Mouse (Mus musculus): ENCODE data around the gene Ackr3.

DNA sequence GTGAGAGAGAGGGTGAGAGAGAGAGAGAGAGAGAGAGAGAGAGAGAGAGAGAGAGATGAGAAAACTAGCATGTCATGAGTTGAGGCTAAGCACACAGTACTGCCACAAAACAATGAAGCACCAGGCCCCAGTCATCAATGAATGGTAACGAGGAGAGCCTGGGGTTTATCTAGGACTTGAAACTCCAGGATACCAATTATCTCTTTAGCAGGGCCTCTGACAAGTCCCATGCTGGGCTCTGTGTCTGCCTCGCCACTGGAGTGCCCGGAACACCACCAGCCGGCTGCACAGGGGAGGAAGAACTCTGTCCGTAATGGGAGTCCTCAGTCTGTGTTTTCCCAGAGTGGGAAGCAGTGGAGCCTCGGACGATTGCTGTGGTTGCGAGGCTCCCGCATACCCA, 16.5 kb downstream of the Ackr3 start:
- TF ChIP-seq POLR2A (IDR thresholded peaks at IDR 0.05; ENCODE audit: low read depth, low read length), result no peak
- TF ChIP-seq CTCF (IDR thresholded peaks at IDR 0.05; ENCODE audit: borderline replicate concordance, insufficient read depth, low read length), result no peak

Data from embryonic fibroblast, embryonic 13.5 days (primary cell).